ENCODE assay signal across 18 mouse cellular contexts in the genomic region with DNA sequence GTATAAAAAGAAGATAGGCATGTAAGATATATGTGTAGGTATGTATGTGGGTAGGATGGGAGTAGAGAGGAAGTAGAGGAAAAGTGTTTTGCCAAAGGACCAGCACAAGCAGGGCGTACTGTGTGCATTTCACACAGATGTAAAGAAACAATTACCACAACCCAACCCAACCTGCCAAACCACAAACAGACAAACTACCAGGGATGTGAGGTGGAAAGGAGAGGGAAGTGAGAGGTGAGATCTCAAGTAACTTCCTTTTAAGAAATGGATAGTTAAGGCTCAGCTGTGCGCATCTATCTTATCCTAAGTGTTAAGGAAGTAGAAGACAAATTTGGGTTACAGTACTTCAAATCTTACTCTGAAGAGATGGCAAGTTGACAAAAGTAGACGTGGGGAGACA.
DNase-seq lines count a peak whose midpoint lies in the region; ATAC-seq lines count a peak whose summit lies in the region.
"Had no signal": no experiment of that assay in that cellular context is flagged by ENCODE, and none has a peak within 500 bp of the region (broad histone marks: within the 10 kb centered on the region; RNA-seq: fewer than 3 reads in every experiment).

No protein-coding gene starts in this region.

- WGBS in midbrain, embryonic 11.5 days: 91% methylated on average over 3 of the region's 3 CpGs
- WGBS in midbrain, embryonic 15.5 days: 90% methylated on average over 3 of the region's 3 CpGs
- WGBS in forebrain, embryonic 11.5 days: 91% methylated on average over 3 of the region's 3 CpGs

- H3K27ac ChIP-seq in midbrain, embryonic 11.5 days (ENCODE audit: low read depth, low read length): no peak overlapping the region
- no peak overlapping the region for H3K27ac ChIP-seq in midbrain, embryonic 15.5 days
- no peak overlapping the region for H3K27ac ChIP-seq in forebrain, embryonic 11.5 days (ENCODE audit: low read depth, low read length)
- H3K27ac ChIP-seq: embryonic facial prominence, embryonic 15.5 days; gastrocnemius, adult 2 months; midbrain, embryonic 10.5 days; neural tube, embryonic 12.5 days had no signal

- no peak overlapping the region for H3K4me2 ChIP-seq in midbrain, embryonic 11.5 days
- H3K4me2 ChIP-seq in midbrain, embryonic 15.5 days: no peak overlapping the region
- no peak overlapping the region for H3K4me2 ChIP-seq in forebrain, embryonic 11.5 days (ENCODE audit: low read depth, low read length, severe bottlenecking)
- H3K4me2 ChIP-seq: embryonic facial prominence, embryonic 15.5 days; liver, embryonic 11.5 days; neural tube, embryonic 12.5 days had no signal

- no peak for ATAC-seq in midbrain, embryonic 11.5 days (ENCODE audit: low FRiP score)
- ATAC-seq in midbrain, embryonic 15.5 days (replicated peaks): no peak
- ATAC-seq in common myeloid progenitor, adult 5-6 weeks (replicated peaks; ENCODE audit: low read depth, poor library complexity, severe bottlenecking): peak; percentile 82
- ATAC-seq in granulocyte monocyte progenitor cell, adult 5-6 weeks (replicated peaks; ENCODE audit: poor library complexity, severe bottlenecking): peak; percentile 93
- no peak for ATAC-seq in forebrain, embryonic 11.5 days (replicated peaks; ENCODE audit: low FRiP score)

- H3K9ac ChIP-seq in midbrain, embryonic 11.5 days (ENCODE audit: low read length): no peak overlapping the region
- H3K9ac ChIP-seq in midbrain, embryonic 15.5 days: no peak overlapping the region
- no peak overlapping the region for H3K9ac ChIP-seq in forebrain, embryonic 11.5 days (ENCODE audit: low read length)
- H3K9ac ChIP-seq: embryonic facial prominence, embryonic 15.5 days; neural tube, embryonic 12.5 days had no signal

- H3K27me3 ChIP-seq in midbrain, embryonic 11.5 days (ENCODE audit: control insufficient read depth, insufficient read depth, low read length): no peaks in the 10 kb centered on the region
- no peaks in the 10 kb centered on the region for H3K27me3 ChIP-seq in midbrain, embryonic 15.5 days (replicated peaks)
- H3K27me3 ChIP-seq in splenic B cell, adult 2 months (ENCODE audit: control insufficient read depth, insufficient read depth, low read length, poor library complexity, severe bottlenecking): no peaks in the 10 kb centered on the region
- no peaks in the 10 kb centered on the region for H3K27me3 ChIP-seq in forebrain, embryonic 11.5 days (ENCODE audit: control insufficient read depth, insufficient read depth, low read length)
- H3K27me3 ChIP-seq: embryonic facial prominence, embryonic 15.5 days; neural tube, embryonic 12.5 days had no signal

- no peaks in the 10 kb centered on the region for H3K36me3 ChIP-seq in midbrain, embryonic 11.5 days (ENCODE audit: control insufficient read depth, insufficient read depth, low read length)
- H3K36me3 ChIP-seq in midbrain, embryonic 15.5 days (replicated peaks): no peaks in the 10 kb centered on the region
- no peaks in the 10 kb centered on the region for H3K36me3 ChIP-seq in splenic B cell, adult 2 months (ENCODE audit: control insufficient read depth, insufficient read depth, low read length, poor library complexity, severe bottlenecking)
- no peaks in the 10 kb centered on the region for H3K36me3 ChIP-seq in forebrain, embryonic 11.5 days (ENCODE audit: control insufficient read depth, insufficient read depth, low read length)
- H3K36me3 ChIP-seq: embryonic facial prominence, embryonic 15.5 days; midbrain, embryonic 10.5 days; neural tube, embryonic 12.5 days had no signal

- no peaks in the 10 kb centered on the region for H3K9me3 ChIP-seq in midbrain, embryonic 11.5 days (ENCODE audit: control insufficient read depth, low read length)
- no peaks in the 10 kb centered on the region for H3K9me3 ChIP-seq in midbrain, embryonic 15.5 days
- H3K9me3 ChIP-seq in forebrain, embryonic 11.5 days (ENCODE audit: control insufficient read depth, low read length): no peaks in the 10 kb centered on the region
- H3K9me3 ChIP-seq: embryonic facial prominence, embryonic 15.5 days; midbrain, embryonic 10.5 days; neural tube, embryonic 12.5 days had no signal

- DNase-seq in midbrain, embryonic 11.5 days (ENCODE audit: low spot score, missing footprints): peak; percentile 79
- DNase-seq in splenic B cell, adult 2 months (ENCODE audit: low read depth, low spot score): peak; percentile 45
- DNase-seq in adrenal gland, postnatal 4 days (ENCODE audit: low spot score in 2 of 2): no peak
- DNase-seq in forebrain, embryonic 11.5 days (ENCODE audit: low spot score): no peak
- DNase-seq: cerebellum, adult 9-10 months; gastrocnemius, adult 2 months; heart, adult 18-20 months; heart, postnatal 4 days; kidney, adult 9 months; lung, adult 18-20 months; thymus, postnatal 36 days had no signal

- H3K4me3 ChIP-seq in midbrain, embryonic 11.5 days (ENCODE audit: low read depth, low read length): no peak overlapping the region
- H3K4me3 ChIP-seq in midbrain, embryonic 15.5 days: no peak overlapping the region
- no peak overlapping the region for H3K4me3 ChIP-seq in forebrain, embryonic 11.5 days (ENCODE audit: low read depth, low read length)
- H3K4me3 ChIP-seq: embryonic facial prominence, embryonic 15.5 days; gastrocnemius, adult 2 months; midbrain, embryonic 10.5 days; neural tube, embryonic 12.5 days had no signal

- no peaks in the 10 kb centered on the region for H3K4me1 ChIP-seq in midbrain, embryonic 11.5 days (ENCODE audit: control insufficient read depth, insufficient read depth, low read length)
- no peaks in the 10 kb centered on the region for H3K4me1 ChIP-seq in midbrain, embryonic 15.5 days
- no peaks in the 10 kb centered on the region for H3K4me1 ChIP-seq in forebrain, embryonic 11.5 days (replicated peaks; ENCODE audit: control insufficient read depth, insufficient read depth, low read length)
- H3K4me1 ChIP-seq: midbrain, embryonic 10.5 days; neural tube, embryonic 12.5 days had no signal

Comparison
In these comparisons a context has a peak if more than half of its experiments do, and no peak if none do; other contexts are left out.
1. ATAC-seq: peak in common myeloid progenitor, adult 5-6 weeks (single experiment) and granulocyte monocyte progenitor cell, adult 5-6 weeks (single experiment); none in midbrain, embryonic 11.5 days (single experiment), midbrain, embryonic 15.5 days (single experiment) and forebrain, embryonic 11.5 days (single experiment).
2. DNase-seq: peak in midbrain, embryonic 11.5 days (single experiment) and splenic B cell, adult 2 months (single experiment); none in adrenal gland, postnatal 4 days (0 of 2) and forebrain, embryonic 11.5 days (single experiment).